In the genomic region with DNA sequence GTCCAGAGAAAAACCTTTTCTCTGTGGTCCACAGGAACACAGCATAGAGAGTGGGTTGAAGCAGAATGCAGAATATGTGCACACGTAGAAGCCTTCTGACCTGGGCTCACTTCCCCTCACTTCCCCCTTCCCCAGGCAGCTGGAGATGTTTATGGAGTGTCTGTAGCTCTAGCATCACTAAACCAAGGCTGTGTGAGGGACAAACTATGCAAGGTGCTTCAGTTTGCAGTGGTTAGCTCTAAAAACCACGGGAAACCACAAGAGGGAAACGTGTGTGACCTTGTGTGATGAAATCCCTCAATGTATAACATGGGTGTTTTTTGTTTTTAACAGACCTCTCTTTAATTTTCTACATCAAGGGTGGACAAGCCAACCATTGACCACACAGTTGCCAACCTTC, we compare ENCODE assay signal across 26 mouse cellular contexts. TPM values are rescaled to one million over a fixed set of nuclear protein-coding genes. Genes with fewer than 3 reads are reported as not detected.
DNase-seq lines count a peak whose midpoint lies in the region; ATAC-seq and TF ChIP-seq lines count a peak whose summit lies in the region.
"Had no signal": no experiment of that assay in that cellular context is flagged by ENCODE, and none has a peak within 500 bp of the region (broad histone marks: within the 10 kb centered on the region; RNA-seq: fewer than 3 reads in every experiment).

No protein-coding gene starts in this region.

- no peak overlapping the region for H3K9ac ChIP-seq in forebrain, embryonic 16.5 days (replicated peaks; ENCODE audit: low read depth, low read length)
- H3K9ac ChIP-seq: forebrain, embryonic 12.5 days; forebrain, postnatal 0 days; hindbrain, embryonic 14.5 days had no signal

- intact Hi-C loops in left cerebral cortex, adult 2 months (cut with DNase I), result no loop called here

- TF ChIP-seq CTCF in left cerebral cortex, adult 2 months (IDR thresholded peaks at IDR 0.05), result no peak

- ATAC-seq in forebrain, embryonic 16.5 days, result no peak
- ATAC-seq in hematopoietic stem cell, adult 5-6 weeks (replicated peaks in 1 of 2; ENCODE audit: insufficient read depth in 1 of 2, low FRiP score in 2 of 2, low TSS enrichment in 1 of 2, low read depth in 1 of 2, poor library complexity in 2 of 2, severe bottlenecking in 2 of 2), result peak; percentile 77 to 84
- ATAC-seq: forebrain, postnatal 0 days; hindbrain, postnatal 0 days; inflammation-experienced regulatory T-cells, adult 6 months; intestine, embryonic 16.5 days had no signal

- H3K4me1 ChIP-seq in forebrain, embryonic 10.5 days, result peaks cover 32% of the 10 kb centered on the region
- peaks cover 2% of the 10 kb centered on the region; the same call in 1 of the 2 replicates for H3K4me1 ChIP-seq in forebrain, embryonic 16.5 days (replicated peaks; ENCODE audit: control insufficient read depth, insufficient read depth, low read length)

- H3K9me3 ChIP-seq in forebrain, embryonic 10.5 days, result peaks cover 5% of the 10 kb centered on the region
- H3K9me3 ChIP-seq in forebrain, embryonic 16.5 days (ENCODE audit: control insufficient read depth, low read length), result no peaks in the 10 kb centered on the region
- H3K9me3 ChIP-seq: forebrain, embryonic 12.5 days; G1E had no signal

- no peak for DNase-seq in forebrain, embryonic 10.5 days (ENCODE audit: extremely low spot score, low spot score)
- peak; percentile 91 for DNase-seq in 416B (ENCODE audit: low read depth)
- DNase-seq in T-cell, adult 2 months (ENCODE audit: low spot score), result no peak
- no peak for DNase-seq in left cerebral cortex, adult 2 months (ENCODE audit: extremely low spot score in 1 of 2, low spot score in 2 of 2)
- DNase-seq: adrenal gland, adult 2 months; adrenal gland, postnatal 14 days; B cell, adult 2 months; cerebellum, adult 11-12 months; cerebellum, adult 8-10 months; cerebellum, postnatal 10 days; cerebellum, postnatal 36 days; forebrain, postnatal 0 days; gastrocnemius, postnatal 25 days; heart, postnatal 36 days; kidney, adult 18-20 months had no signal

- H3K36me3 ChIP-seq in forebrain, embryonic 10.5 days (replicated peaks), result no peaks in the 10 kb centered on the region
- H3K36me3 ChIP-seq in forebrain, embryonic 16.5 days (ENCODE audit: control insufficient read depth, insufficient read depth), result no peaks in the 10 kb centered on the region
- H3K36me3 ChIP-seq: forebrain, embryonic 12.5 days; G1E had no signal

- no peaks in the 10 kb centered on the region for H3K27me3 ChIP-seq in forebrain, embryonic 10.5 days (ENCODE audit: poor library complexity, severe bottlenecking)
- no peaks in the 10 kb centered on the region for H3K27me3 ChIP-seq in forebrain, embryonic 16.5 days (replicated peaks; ENCODE audit: control insufficient read depth, insufficient read depth, low read length)
- H3K27me3 ChIP-seq: CH12.LX; forebrain, embryonic 12.5 days; Patski had no signal

- H3K4me2 ChIP-seq in forebrain, embryonic 16.5 days (ENCODE audit: low read length), result no peak overlapping the region
- H3K4me2 ChIP-seq: forebrain, embryonic 12.5 days; heart, embryonic 11.5 days; hindbrain, embryonic 14.5 days had no signal

- 85% methylated on average over 3 of the region's 3 CpGs for WGBS in forebrain, embryonic 10.5 days
- WGBS in forebrain, embryonic 16.5 days, result 76% methylated on average over 3 of the region's 3 CpGs

- peak overlapping the region; percentile 53; the same call in 1 of the 2 replicates for H3K27ac ChIP-seq in forebrain, embryonic 10.5 days
- no peak overlapping the region for H3K27ac ChIP-seq in forebrain, embryonic 16.5 days (ENCODE audit: low read length)
- H3K27ac ChIP-seq in left cerebral cortex, adult 2 months, result no peak overlapping the region
- H3K27ac ChIP-seq: forebrain, embryonic 12.5 days; hindbrain, embryonic 14.5 days; hindbrain, postnatal 0 days had no signal

- H3K4me3 ChIP-seq in forebrain, embryonic 10.5 days, result no peak overlapping the region
- H3K4me3 ChIP-seq in forebrain, embryonic 16.5 days (replicated peaks; ENCODE audit: low read length), result no peak overlapping the region
- H3K4me3 ChIP-seq in left cerebral cortex, adult 2 months, result no peak overlapping the region
- H3K4me3 ChIP-seq: forebrain, embryonic 12.5 days had no signal

RNA-seq across cellular contexts. Expression of gene Spry1, which starts 36.2 kb away (rescaled TPM):
- 21.6 and 29.1 TPM in 2 replicates for polyA plus RNA-seq in forebrain, embryonic 10.5 days (2016; fragmentation: Nextera tagmentation; extraction: Ambion mirVana)
- polyA plus RNA-seq in forebrain, embryonic 16.5 days (2015; fragmentation: Nextera tagmentation; extraction: Ambion mirVana), result 6.4 and 6.6 TPM in 2 replicates
- 16.3 and 29.6 TPM in 2 replicates for total RNA-seq in hematopoietic stem cell, adult 5-6 weeks (2017)
- total RNA-seq in left cerebral cortex, adult 2 months (2021), result 10 to 100 TPM in 1 of 2 experiments, 1 to 10 TPM in 1; 9.7 to 11.0 TPM
- total RNA-seq: CH12.LX had no signal
